Mouse (Mus musculus) urinary bladder, postnatal 14 days (tissue): ENCODE data around the gene Creb3l2.

Source experiments
- DNase-seq: peaks from one replicate; pipeline ENCODE4 v3.0.0; 2021; ENCODE audit warnings: low spot score

Creb3l2 gene

GRCm38 (mm10) chr6:37371341-37371740 is 70.6 kb downstream of the Creb3l2 start:
- no peak for DNase-seq

- no peak for DNase-seq
Observed at GRCm38 (mm10) chr6:37370566-37370965, 71.4 kb downstream of the Creb3l2 start.

GRCm38 (mm10) chr6:37369750-37370149 is 72.2 kb downstream of the Creb3l2 start:
- DNase-seq: no peak

GRCm38 (mm10) chr6:37368281-37368680 is 73.7 kb downstream of the Creb3l2 start:
- no peak for DNase-seq

GRCm38 (mm10) chr6:37366991-37367390 is 75.0 kb downstream of the Creb3l2 start:
- DNase-seq: no peak

- DNase-seq: no peak
Observed at GRCm38 (mm10) chr6:37365179-37365578, 76.8 kb downstream of the Creb3l2 start.

GRCm38 (mm10) chr6:37364361-37364760 is 77.6 kb downstream of the Creb3l2 start:
- no peak for DNase-seq

- DNase-seq: peak; percentile 49
Observed at GRCm38 (mm10) chr6:37360813-37361385, 81.0 kb downstream of the Creb3l2 start.

GRCm38 (mm10) chr6:37354449-37355179 is 87.3 kb downstream of the Creb3l2 start:
- peak; percentile 74 for DNase-seq

GRCm38 (mm10) chr6:37353616-37354015 is 88.3 kb downstream of the Creb3l2 start:
- DNase-seq: no peak

GRCm38 (mm10) chr6:37351731-37352380 is 90.1 kb downstream of the Creb3l2 start:
- peak; percentile 58 for DNase-seq

GRCm38 (mm10) chr6:37350315-37350714 is 91.6 kb downstream of the Creb3l2 start:
- DNase-seq: no peak

- DNase-seq: no peak
Observed at GRCm38 (mm10) chr6:37347606-37348005, 94.3 kb downstream of the Creb3l2 start.

- no peak for DNase-seq
Observed at GRCm38 (mm10) chr6:37338055-37338454, 103.9 kb downstream of the Creb3l2 start.

- no peak for DNase-seq
Observed at GRCm38 (mm10) chr6:37336831-37337260, 105.1 kb downstream of the Creb3l2 start.

- DNase-seq: no peak
Observed at GRCm38 (mm10) chr6:37336381-37336780, 105.6 kb downstream of the Creb3l2 start.

GRCm38 (mm10) chr6:37332846-37333245 is 109.1 kb downstream of the Creb3l2 start:
- DNase-seq: no peak

GRCm38 (mm10) chr6:37329901-37330864 is 111.8 kb downstream of the Creb3l2 start:
- DNase-seq: peak; percentile 42

GRCm38 (mm10) chr6:37329376-37329775 is 112.6 kb downstream of the Creb3l2 start:
- no peak for DNase-seq

- no peak for DNase-seq
Observed at GRCm38 (mm10) chr6:37328671-37329070, 113.3 kb downstream of the Creb3l2 start.

- DNase-seq: no peak
Observed at GRCm38 (mm10) chr6:37327519-37327918, 114.4 kb downstream of the Creb3l2 start.

- DNase-seq: no peak
Observed at GRCm38 (mm10) chr6:37326603-37326955, 115.4 kb downstream of the Creb3l2 start.
